Mouse (Mus musculus) midbrain, postnatal 0 days (tissue): ENCODE data around the gene Slc39a8. TPM values are rescaled to one million over a fixed set of nuclear protein-coding genes. Genes with fewer than 3 reads are reported as not detected.

Experiments used
- ATAC-seq: fragments of 200-750 bp; cut with Nextera tagmentation; 2 replicates; pipeline ENCODE4 v1.8.0; 2017; ENCODE audit warnings: moderate number of reproducible peaks, mild to moderate bottlenecking, moderate TSS enrichment, moderate library complexity; ENCODE audit not compliant: low FRiP score
- DNase-seq: peaks from one replicate; pipeline ENCODE4 v3.0.0-alpha.2; 2015; ENCODE audit warnings: low spot score
- H3K27ac ChIP-seq: fragments of 300-500 bp; sonication (generic); 2 replicates; pipeline ENCODE4 v1.5.1; 2014; ENCODE audit warnings: low read depth, mild to moderate bottlenecking, low read length, mixed read lengths
- H3K27me3 ChIP-seq: fragments of 300-500 bp; sonication (generic); 2 replicates; pipeline ENCODE4 v1.6.1; 2014; ENCODE audit warnings: low read length, control low read depth, mixed read lengths; ENCODE audit not compliant: insufficient read depth
- H3K36me3 ChIP-seq: fragments of 300-500 bp; sonication (generic); 2 replicates; pipeline ENCODE4 v1.6.1; 2014; ENCODE audit warnings: low read length, control low read depth, mixed read lengths; ENCODE audit not compliant: insufficient read depth
- H3K4me1 ChIP-seq: fragments of 300-500 bp; sonication (generic); 2 replicates; pipeline ENCODE4 v1.6.1; 2014; ENCODE audit warnings: mild to moderate bottlenecking, control low read depth, antibody characterized with exemption, low read length, mixed read lengths; ENCODE audit not compliant: insufficient read depth
- H3K4me2 ChIP-seq: fragments of 300-500 bp; sonication (generic); 2 replicates; pipeline ENCODE4 v1.6.1; 2014; ENCODE audit warnings: low read depth, mild to moderate bottlenecking, low read length, mixed read lengths; ENCODE audit not compliant: poor library complexity, severe bottlenecking
- H3K4me3 ChIP-seq: fragments of 300-500 bp; sonication (generic); 2 replicates; pipeline ENCODE4 v1.5.1; 2014; ENCODE audit warnings: low read depth, mild to moderate bottlenecking, low read length, moderate library complexity
- H3K9ac ChIP-seq: fragments of 300-500 bp; sonication (generic); replicated peaks from 2 replicates; pipeline ENCODE4 v1.6.1; 2014; ENCODE audit warnings: mild to moderate bottlenecking, low read length, moderate library complexity, mixed read lengths; ENCODE audit not compliant: poor library complexity, severe bottlenecking
- H3K9me3 ChIP-seq: fragments of 300-500 bp; sonication (generic); 2 replicates; pipeline ENCODE4 v1.6.1; 2016; ENCODE audit warnings: low read length, control low read depth
- CTCF ChIP-seq: IDR thresholded peaks from 2 replicates; pipeline ENCODE4 v1.5.1; 2016; ENCODE audit warnings: antibody characterized with exemption, mild to moderate bottlenecking
- WGBS: fragments of 180-500 bp; shearing (Covaris S2); extraction: QIAGEN DNeasy Blood & Tissue Kit; methylation state at CpG from one replicate; pipeline ENCODE4 v1.1.7; 2014; 5-methylcytosine and 5-hydroxymethylcytosine counted together
- polyA plus RNA-seq: library from polyadenylated mRNA; unstranded; fragments of >200 nt; fragmentation: Nextera tagmentation; extraction: Ambion mirVana; gene quantifications from 2 replicates; pipeline ENCODE4 v1.2.1, GENCODE M21; 2015
- total RNA-seq: library from RNA; depleted of rRNA; stranded (reverse); fragments of >200 nt; gene quantifications from 2 replicates; pipeline ENCODE4 v1.2.3, GENCODE M21; 2014

Slc39a8 gene
- total and polyA plus RNA-seq, 2 experiments from 2014 or later, result 12.6 to 19.7 TPM

GRCm38 (mm10) chr3:135905729-135906128 is 80.7 kb downstream of the Slc39a8 start:
- Histone ChIP-seq H3K4me2 (no peak overlapping the region), H3K9ac (no peak overlapping the region), H3K27ac (no peak overlapping the region), H3K27me3 (no peaks in the 10 kb centered on the region), H3K4me3 (no peak overlapping the region), H3K36me3 (no peaks in the 10 kb centered on the region), H3K9me3 (no peaks in the 10 kb centered on the region), H3K4me1 (no peaks in the 10 kb centered on the region)
- TF ChIP-seq CTCF, result no peak
- 95% methylated on average over 1 of the region's 1 CpGs for WGBS
- DNase-seq, result no peak
- ATAC-seq, result no peak

GRCm38 (mm10) chr3:135907028-135907427 is 81.9 kb downstream of the Slc39a8 start:
- Histone ChIP-seq H3K9me3 (no peaks in the 10 kb centered on the region), H3K9ac (no peak overlapping the region), H3K4me2 (no peak overlapping the region), H3K27ac (no peak overlapping the region), H3K36me3 (no peaks in the 10 kb centered on the region), H3K27me3 (no peaks in the 10 kb centered on the region), H3K4me1 (no peaks in the 10 kb centered on the region), H3K4me3 (no peak overlapping the region)
- DNase-seq (no peak), ATAC-seq (no peak)
- no peak for TF ChIP-seq CTCF
- 74% methylated on average over 3 of the region's 3 CpGs for WGBS

GRCm38 (mm10) chr3:135915941-135916340 is 90.9 kb downstream of the Slc39a8 start:
- TF ChIP-seq CTCF, result no peak
- H3K9ac ChIP-seq, result no peak overlapping the region

GRCm38 (mm10) chr3:135918566-135919180 is 93.6 kb downstream of the Slc39a8 start:
- Histone ChIP-seq H3K4me1 (0 out of 2 replicates have a peak, but pooled peaks cover 6% of the 10 kb centered on the region), H3K27ac (peak overlapping the region; percentile 44), H3K27me3 (no peaks in the 10 kb centered on the region), H3K9ac (no peak overlapping the region), H3K9me3 (no peaks in the 10 kb centered on the region), H3K4me3 (no peak overlapping the region), H3K36me3 (no peaks in the 10 kb centered on the region), H3K4me2 (no peak overlapping the region)
- ATAC-seq, result peak; percentile 86
- DNase-seq, result peak; percentile 63
- WGBS, result 23% methylated on average over 5 of the region's 5 CpGs
- no peak for TF ChIP-seq CTCF

More at GRCm38 (mm10) chr3:135915941-135916340, 90.9 kb downstream of the Slc39a8 start:
- Histone ChIP-seq H3K27ac (no peak overlapping the region), H3K36me3 (no peaks in the 10 kb centered on the region), H3K9me3 (no peaks in the 10 kb centered on the region), H3K4me3 (no peak overlapping the region), H3K27me3 (no peaks in the 10 kb centered on the region), H3K4me2 (no peak overlapping the region), H3K4me1 (0 out of 2 replicates have a peak, but pooled peaks cover 6% of the 10 kb centered on the region)
- 90% methylated on average over 4 of the region's 4 CpGs for WGBS
- DNase-seq, result no peak
- no peak for ATAC-seq

GRCm38 (mm10) chr3:135919305-135919704 is 94.2 kb downstream of the Slc39a8 start:
- Histone ChIP-seq H3K27ac (peak overlapping the region; percentile 44), H3K36me3 (no peaks in the 10 kb centered on the region), H3K4me1 (0 out of 2 replicates have a peak, but pooled peaks cover 6% of the 10 kb centered on the region), H3K4me2 (no peak overlapping the region), H3K9me3 (no peaks in the 10 kb centered on the region), H3K9ac (no peak overlapping the region), H3K4me3 (no peak overlapping the region), H3K27me3 (no peaks in the 10 kb centered on the region)
- no peak for DNase-seq
- no peak for TF ChIP-seq CTCF
- 62% methylated on average over 4 of the region's 4 CpGs for WGBS
- no peak for ATAC-seq

- 39% methylated on average over 1 of the region's 1 CpGs for WGBS
- Histone ChIP-seq H3K4me3 (no peak overlapping the region), H3K27ac (no peak overlapping the region), H3K36me3 (no peaks in the 10 kb centered on the region), H3K4me1 (no peaks in the 10 kb centered on the region), H3K9me3 (no peaks in the 10 kb centered on the region), H3K9ac (no peak overlapping the region), H3K4me2 (no peak overlapping the region), H3K27me3 (no peaks in the 10 kb centered on the region)
- TF ChIP-seq CTCF, result 0 out of 2 replicates have a peak, but pooled peaks have one; percentile 10
- DNase-seq (no peak), ATAC-seq (no peak)
Measured at GRCm38 (mm10) chr3:135926729-135927128, 101.7 kb downstream of the Slc39a8 start.
